Mouse (Mus musculus) MEL (cell line): ENCODE results near the gene Usp19. TPM values are rescaled to one million over a fixed set of nuclear protein-coding genes. Genes with fewer than 3 reads are reported as not detected.

Source experiments
- DNase-seq: peaks from one replicate; pipeline ENCODE4 v3.0.0; 2011; ENCODE audit warnings: low read depth, low spot score
- H3K27ac ChIP-seq: 2 replicates; pipeline ENCODE4 v1.5.1; 2012; ENCODE audit warnings: low read depth, mild to moderate bottlenecking, control low read depth, low read length, moderate library complexity; ENCODE audit not compliant: control insufficient read depth
- H3K27me3 ChIP-seq, 2 experiments: fragments of 150-350 bp in 1 of 2; sonication (generic) in 1 of 2; 2 replicates each; pipeline ENCODE4 v1.6.1; 2012; ENCODE audit warnings: low read length in 2 of 2, mild to moderate bottlenecking in 2 of 2, improper control_type of control experiment in 1 of 2, moderate library complexity in 1 of 2; ENCODE audit not compliant: insufficient read depth in 2 of 2, control insufficient read depth in 1 of 2
- H3K36me3 ChIP-seq, 2 experiments: 2 replicates each; pipeline ENCODE4 v1.6.1; 2012 to 2014; ENCODE audit warnings: low read length in 2 of 2, improper control_type of control experiment in 1 of 2, inconsistent platforms in 1 of 2, mild to moderate bottlenecking in 1 of 2; ENCODE audit not compliant: insufficient read depth in 2 of 2, control insufficient read depth in 1 of 2
- H3K4me1 ChIP-seq, 2 experiments: fragments of 150-350 bp in 1 of 2; sonication (generic) in 1 of 2; 2 replicates each; pipeline ENCODE4 v1.6.1; 2012; ENCODE audit warnings: low read length in 2 of 2, improper control_type of control experiment in 1 of 2, mild to moderate bottlenecking in 1 of 2; ENCODE audit not compliant: insufficient read depth in 2 of 2, control insufficient read depth in 1 of 2
- H3K4me3 ChIP-seq, 2 experiments: fragments of 150-350 bp in 1 of 2; sonication (generic) in 1 of 2; 2 replicates each; pipeline ENCODE4 v1.5.1; 2012; ENCODE audit warnings: low read depth in 2 of 2, low read length in 2 of 2, mild to moderate bottlenecking in 2 of 2, moderate library complexity in 2 of 2, control low read depth in 1 of 2, improper control_type of control experiment in 1 of 2; ENCODE audit not compliant: control insufficient read depth in 1 of 2, insufficient read depth in 1 of 2
- H3K79me2 ChIP-seq: 2 replicates; pipeline ENCODE4 v1.6.1; 2012; ENCODE audit warnings: mild to moderate bottlenecking, low read length, moderate library complexity; ENCODE audit not compliant: control insufficient read depth, poor library complexity, insufficient read depth
- H3K9ac ChIP-seq: 2 replicates; pipeline ENCODE4 v1.6.1; 2012; ENCODE audit warnings: low read depth, mild to moderate bottlenecking, control low read depth, low read length, moderate library complexity; ENCODE audit not compliant: control insufficient read depth, poor library complexity, severe bottlenecking
- H3K9me3 ChIP-seq: fragments of 150-350 bp; sonication (generic); replicated peaks from 2 replicates; pipeline ENCODE4 v1.6.1; 2012; ENCODE audit warnings: mild to moderate bottlenecking, low read length, improper control_type of control experiment, moderate library complexity; ENCODE audit not compliant: insufficient read depth
- CHD1 ChIP-seq: IDR thresholded peaks from 2 replicates; pipeline ENCODE4 v1.6.1; 2012; ENCODE audit warnings: low read depth, mild to moderate bottlenecking, inconsistent platforms, low read length, improper control_type of control experiment
- CHD2 ChIP-seq: IDR thresholded peaks from 2 replicates; pipeline ENCODE4 v1.6.1; 2011; ENCODE audit warnings: low read length, improper control_type of control experiment
- JUND ChIP-seq: IDR thresholded peaks from 2 replicates; pipeline ENCODE4 v1.6.1; 2011; ENCODE audit warnings: low read depth, mild to moderate bottlenecking, improper control_type of control experiment, low read length
- KAT2A ChIP-seq: conservative IDR thresholded peaks from 2 replicates; pipeline ENCODE4 v1.6.1; 2012; ENCODE audit warnings: low read depth, low read length, improper control_type of control experiment, inconsistent platforms
- MAX ChIP-seq: IDR thresholded peaks from 2 replicates; pipeline ENCODE4 v1.6.1; 2011; ENCODE audit warnings: low read length, improper control_type of control experiment
- MAZ ChIP-seq: IDR thresholded peaks from 2 replicates; pipeline ENCODE4 v1.6.1; 2012; ENCODE audit warnings: low read depth, mild to moderate bottlenecking, inconsistent platforms, low read length, improper control_type of control experiment
- NELFE ChIP-seq: IDR thresholded peaks from 2 replicates; pipeline ENCODE4 v1.6.1; 2011; ENCODE audit warnings: low read depth, low read length, improper control_type of control experiment
- POLR2AphosphoS2 ChIP-seq: IDR thresholded peaks from 2 replicates; pipeline ENCODE4 v1.6.1; 2011; ENCODE audit warnings: low read length, improper control_type of control experiment
- RCOR1 ChIP-seq: IDR thresholded peaks from 2 replicates; pipeline ENCODE4 v1.6.1; 2012; ENCODE audit warnings: low read depth, mild to moderate bottlenecking, inconsistent platforms, low read length, improper control_type of control experiment
- SIN3A ChIP-seq: IDR thresholded peaks from 2 replicates; pipeline ENCODE4 v1.6.1; 2012; ENCODE audit warnings: low read length, improper control_type of control experiment, inconsistent platforms
- SMC3 ChIP-seq: IDR thresholded peaks from 2 replicates; pipeline ENCODE4 v1.6.1; 2011; ENCODE audit warnings: low read depth, low read length, improper control_type of control experiment
- TAL1 ChIP-seq: IDR thresholded peaks from 2 replicates; pipeline ENCODE4 v1.6.1; 2012; ENCODE audit warnings: mild to moderate bottlenecking, inconsistent platforms, low read length, moderate library complexity, mixed read lengths
- TCF12 ChIP-seq: IDR thresholded peaks from 2 replicates; pipeline ENCODE4 v1.6.1; 2014; ENCODE audit warnings: low read depth, mild to moderate bottlenecking, inconsistent platforms, low read length, improper control_type of control experiment, moderate library complexity
- UBTF ChIP-seq: IDR thresholded peaks from 2 replicates; pipeline ENCODE4 v1.6.1; 2012; ENCODE audit warnings: low read depth, mild to moderate bottlenecking, inconsistent platforms, low read length, improper control_type of control experiment, moderate library complexity, borderline replicate concordance; ENCODE audit not compliant: insufficient read depth
- ZC3H11A ChIP-seq: IDR thresholded peaks from 2 replicates; pipeline ENCODE4 v1.6.1; 2012; ENCODE audit warnings: low read depth, mild to moderate bottlenecking, inconsistent platforms, low read length, improper control_type of control experiment
- polyA plus RNA-seq, 2 experiments: library from polyadenylated mRNA; stranded (reverse) in 1 of 2; unstranded in 1 of 2; fragments of >175 nt in 1 of 2; fragments of >200 nt in 1 of 2; gene quantifications; 2 replicates each; pipeline versions ENCODE4 v1.2.1 to v1.2.4; 2012; ENCODE audit warnings: low replicate concordance in 2 of 2, low read depth in 1 of 2; ENCODE audit not compliant: insufficient read length in 2 of 2, insufficient read depth in 1 of 2, missing spikeins in 1 of 2
- total RNA-seq: library from RNA; depleted of rRNA; stranded (reverse); fragments of 300-350 nt; gene quantifications from 2 replicates; pipeline ENCODE4 v1.2.3, GENCODE M21; 2012

The Usp19 gene
- total and polyA plus RNA-seq, 3 experiments = 76.1 to 162 TPM; not detected in 1

DNA sequence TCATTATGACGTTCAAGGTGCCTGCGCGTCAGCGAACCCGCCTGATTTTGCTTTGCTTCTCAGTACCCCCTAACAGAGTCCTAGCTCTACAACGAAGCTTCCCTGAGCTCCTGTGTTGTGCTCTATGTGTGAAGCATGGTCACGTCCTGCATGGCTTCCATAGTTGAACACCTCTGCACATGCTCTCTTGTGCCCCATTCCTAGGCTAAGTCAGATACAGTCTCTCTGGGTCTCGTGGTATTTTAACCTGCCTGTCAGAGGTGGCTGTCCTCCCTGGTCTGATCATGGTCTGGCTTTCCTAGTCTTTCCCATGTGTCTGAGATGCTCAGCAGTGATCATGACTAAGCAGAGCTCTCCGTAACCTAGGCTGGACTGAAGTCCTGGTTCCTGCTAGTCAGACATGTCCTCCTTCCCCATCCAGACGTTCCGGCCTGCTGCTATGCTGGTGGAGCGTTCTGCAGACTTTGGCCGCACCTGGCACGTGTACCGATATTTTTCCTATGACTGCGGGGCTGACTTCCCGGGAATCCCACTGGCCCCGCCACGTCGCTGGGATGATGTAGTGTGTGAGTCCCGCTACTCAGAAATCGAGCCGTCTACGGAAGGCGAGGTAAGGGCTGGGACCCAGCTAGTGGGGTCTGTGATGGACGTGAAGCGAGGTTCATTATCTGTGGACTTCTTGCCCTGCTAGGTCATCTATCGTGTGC lies 9.4 kb upstream of the Usp19 start:
- Histone ChIP-seq H3K9ac (no peak overlapping the region), H3K27ac (no peak overlapping the region), H3K79me2 (no peaks in the 10 kb centered on the region), H3K36me3 (no peaks in the 10 kb centered on the region; a peak in 1 of 4 replicates), H3K9me3 (no peaks in the 10 kb centered on the region), H3K4me1 (peaks cover 0 to 2% of the 10 kb centered on the region in 2 experiments; a peak in 2 of 4 replicates), H3K4me3 (no peak overlapping the region), H3K27me3 (no peaks in the 10 kb centered on the region)
- TF ChIP-seq TCF12 (no peak), ZC3H11A (no peak), SMC3 (no peak), CHD1 (no peak), RCOR1 (no peak), UBTF (no peak), MAZ (no peak), KAT2A (no peak), POLR2AphosphoS2 (no peak), CHD2 (no peak), SIN3A (no peak), JUND (no peak)
- no peak for DNase-seq

DNA sequence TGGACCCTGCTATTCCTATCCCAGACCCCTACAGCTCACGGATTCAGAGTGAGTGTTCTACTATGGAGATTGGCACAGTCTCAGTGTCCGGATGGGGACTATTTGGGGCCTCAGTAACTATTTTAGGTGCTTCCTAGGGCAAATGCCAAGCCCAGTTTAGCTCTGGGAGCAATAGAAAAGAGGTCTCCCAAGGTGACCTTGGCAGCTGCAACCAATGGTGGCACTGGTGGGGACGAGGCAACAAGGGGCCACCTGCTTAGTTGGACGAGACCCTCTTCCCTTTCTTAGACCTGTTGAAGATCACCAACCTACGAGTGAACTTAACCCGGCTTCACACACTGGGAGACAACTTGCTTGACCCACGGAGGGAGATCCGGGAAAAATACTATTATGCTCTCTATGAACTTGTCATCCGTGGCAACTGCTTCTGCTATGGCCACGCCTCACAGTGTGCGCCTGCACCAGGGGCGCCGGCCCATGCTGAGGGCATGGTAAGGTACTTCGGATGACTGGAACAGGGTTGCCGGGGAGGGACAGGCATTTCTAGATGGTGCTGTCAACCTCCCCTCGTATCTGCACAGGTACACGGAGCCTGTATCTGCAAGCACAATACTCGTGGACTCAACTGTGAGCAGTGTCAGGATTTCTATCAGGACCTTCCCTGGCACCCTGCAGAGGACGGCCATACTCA lies 8.7 kb upstream of the Usp19 start:
- Histone ChIP-seq H3K4me1 (peaks cover 0 to 2% of the 10 kb centered on the region in 2 experiments; a peak in 2 of 4 replicates), H3K9me3 (no peaks in the 10 kb centered on the region), H3K36me3 (no peaks in the 10 kb centered on the region; a peak in 1 of 4 replicates), H3K4me3 (no peak overlapping the region), H3K9ac (no peak overlapping the region), H3K79me2 (no peaks in the 10 kb centered on the region), H3K27ac (no peak overlapping the region), H3K27me3 (no peaks in the 10 kb centered on the region)
- no peak for DNase-seq
- no peak for TF ChIP-seq TAL1
- no peak for TF ChIP-seq MAX
- no peak for TF ChIP-seq UBTF
- no peak for TF ChIP-seq NELFE
